Mouse (Mus musculus): ENCODE measurements around the gene Wdr70. TPM values are rescaled to one million over a fixed set of nuclear protein-coding genes. Genes with fewer than 3 reads are reported as not detected.

The Wdr70 gene
- polyA plus RNA-seq, 1 experiment from 2014 or later: 21.7 TPM

GRCm38 (mm10) chr15:7934105-7934504, 164.9 kb downstream of the Wdr70 start:
- Histone ChIP-seq H3K9me3 (ENCODE audit: control insufficient read depth) (no peaks in the 10 kb centered on the region), H3K27me3 (replicated peaks; ENCODE audit: control insufficient read depth, insufficient read depth, low read length) (no peaks in the 10 kb centered on the region), H3K36me3 (ENCODE audit: control insufficient read depth, insufficient read depth) (no peaks in the 10 kb centered on the region), H3K9ac (ENCODE audit: low read depth, low read length) (no peak overlapping the region), H3K4me2 (replicated peaks; ENCODE audit: low read depth) (no peak overlapping the region), H3K4me3 (ENCODE audit: low read depth, low read length) (no peak overlapping the region), H3K4me1 (replicated peaks; ENCODE audit: control insufficient read depth, insufficient read depth, low read length) (no peaks in the 10 kb centered on the region), H3K27ac (ENCODE audit: low read depth, low read length) (no peak overlapping the region)
- TF ChIP-seq CTCF (IDR thresholded peaks at IDR 0.05; ENCODE audit: low read depth): no peak
- WGBS: 59% methylated on average over 16 of the region's 16 CpGs
- ATAC-seq: no peak

GRCm38 (mm10) chr15:7931605-7932008, 167.4 kb downstream of the Wdr70 start:
- no peak for TF ChIP-seq CTCF (IDR thresholded peaks at IDR 0.05; ENCODE audit: low read depth)
- Histone ChIP-seq H3K4me3 (ENCODE audit: low read depth, low read length) (no peak overlapping the region), H3K4me2 (replicated peaks; ENCODE audit: low read depth) (no peak overlapping the region), H3K27me3 (replicated peaks; ENCODE audit: control insufficient read depth, insufficient read depth, low read length) (no peaks in the 10 kb centered on the region), H3K9me3 (ENCODE audit: control insufficient read depth) (no peaks in the 10 kb centered on the region), H3K4me1 (replicated peaks; ENCODE audit: control insufficient read depth, insufficient read depth, low read length) (no peaks in the 10 kb centered on the region), H3K27ac (ENCODE audit: low read depth, low read length) (no peak overlapping the region), H3K36me3 (ENCODE audit: control insufficient read depth, insufficient read depth) (no peaks in the 10 kb centered on the region), H3K9ac (ENCODE audit: low read depth, low read length) (no peak overlapping the region)
- peak; percentile 92 for ATAC-seq
- WGBS: 49% methylated on average over 8 of the region's 8 CpGs

GRCm38 (mm10) chr15:7925382-7925781, 173.6 kb downstream of the Wdr70 start:
- H3K9me3 ChIP-seq (ENCODE audit: control insufficient read depth): no peaks in the 10 kb centered on the region
- no peak overlapping the region for H3K4me3 ChIP-seq (ENCODE audit: low read depth, low read length)
- no peaks in the 10 kb centered on the region for H3K36me3 ChIP-seq (ENCODE audit: control insufficient read depth, insufficient read depth)
- peak; percentile 66 for TF ChIP-seq CTCF (IDR thresholded peaks at IDR 0.05; ENCODE audit: low read depth)
- no peak for ATAC-seq
- no peak overlapping the region for H3K9ac ChIP-seq (ENCODE audit: low read depth, low read length)
- H3K4me1 ChIP-seq (replicated peaks; ENCODE audit: control insufficient read depth, insufficient read depth, low read length): no peaks in the 10 kb centered on the region
- H3K27ac ChIP-seq (ENCODE audit: low read depth, low read length): no peak overlapping the region
- no peaks in the 10 kb centered on the region for H3K27me3 ChIP-seq (replicated peaks; ENCODE audit: control insufficient read depth, insufficient read depth, low read length)
- H3K4me2 ChIP-seq (replicated peaks; ENCODE audit: low read depth): no peak overlapping the region
- 94% methylated on average over 4 of the region's 4 CpGs for WGBS

GRCm38 (mm10) chr15:7923281-7923680, 175.7 kb downstream of the Wdr70 start:
- Histone ChIP-seq H3K4me3 (ENCODE audit: low read depth, low read length) (no peak overlapping the region), H3K27ac (ENCODE audit: low read depth, low read length) (no peak overlapping the region), H3K4me2 (replicated peaks; ENCODE audit: low read depth) (no peak overlapping the region), H3K27me3 (replicated peaks; ENCODE audit: control insufficient read depth, insufficient read depth, low read length) (no peaks in the 10 kb centered on the region), H3K9ac (ENCODE audit: low read depth, low read length) (no peak overlapping the region), H3K4me1 (replicated peaks; ENCODE audit: control insufficient read depth, insufficient read depth, low read length) (no peaks in the 10 kb centered on the region), H3K36me3 (ENCODE audit: control insufficient read depth, insufficient read depth) (peaks cover 4% of the 10 kb centered on the region; the same call in 1 of the 2 replicates), H3K9me3 (ENCODE audit: control insufficient read depth) (no peaks in the 10 kb centered on the region)
- WGBS: 86% methylated on average over 4 of the region's 4 CpGs
- no peak for TF ChIP-seq CTCF (IDR thresholded peaks at IDR 0.05; ENCODE audit: low read depth)
- ATAC-seq: no peak

GRCm38 (mm10) chr15:7922291-7923037, 176.5 kb downstream of the Wdr70 start:
- Histone ChIP-seq H3K27me3 (replicated peaks; ENCODE audit: control insufficient read depth, insufficient read depth, low read length) (no peaks in the 10 kb centered on the region), H3K9ac (ENCODE audit: low read depth, low read length) (no peak overlapping the region), H3K27ac (ENCODE audit: low read depth, low read length) (no peak overlapping the region), H3K4me1 (replicated peaks; ENCODE audit: control insufficient read depth, insufficient read depth, low read length) (no peaks in the 10 kb centered on the region), H3K36me3 (ENCODE audit: control insufficient read depth, insufficient read depth) (peaks cover 4% of the 10 kb centered on the region; the same call in 1 of the 2 replicates), H3K4me3 (ENCODE audit: low read depth, low read length) (no peak overlapping the region), H3K9me3 (ENCODE audit: control insufficient read depth) (no peaks in the 10 kb centered on the region), H3K4me2 (replicated peaks; ENCODE audit: low read depth) (no peak overlapping the region)
- TF ChIP-seq CTCF (IDR thresholded peaks at IDR 0.05; ENCODE audit: low read depth): no peak
- no peak for ATAC-seq
- WGBS: 94% methylated on average over 14 of the region's 14 CpGs

- Histone ChIP-seq H3K4me2 (replicated peaks; ENCODE audit: low read depth) (no peak overlapping the region), H3K27ac (ENCODE audit: low read depth, low read length) (no peak overlapping the region), H3K27me3 (replicated peaks; ENCODE audit: control insufficient read depth, insufficient read depth, low read length) (no peaks in the 10 kb centered on the region), H3K36me3 (ENCODE audit: control insufficient read depth, insufficient read depth) (peaks cover 4% of the 10 kb centered on the region; the same call in 1 of the 2 replicates), H3K9ac (ENCODE audit: low read depth, low read length) (no peak overlapping the region), H3K4me3 (ENCODE audit: low read depth, low read length) (no peak overlapping the region), H3K9me3 (ENCODE audit: control insufficient read depth) (no peaks in the 10 kb centered on the region), H3K4me1 (replicated peaks; ENCODE audit: control insufficient read depth, insufficient read depth, low read length) (no peaks in the 10 kb centered on the region)
- no peak for ATAC-seq
- 87% methylated on average over 6 of the region's 6 CpGs for WGBS
- TF ChIP-seq CTCF (IDR thresholded peaks at IDR 0.05; ENCODE audit: low read depth): no peak
These were observed 177.9 kb downstream of the Wdr70 start for GRCm38 (mm10) chr15:7921124-7921523.

All from intestine, postnatal 0 days (tissue).